Mouse (Mus musculus) lung, postnatal 0 days (tissue): ENCODE measurements around the gene Sipa1. TPM values are rescaled to one million over a fixed set of nuclear protein-coding genes. Genes with fewer than 3 reads are reported as not detected.

Experiments used
- ATAC-seq: fragments of 200-750 bp; cut with Nextera tagmentation; 2 replicates; pipeline ENCODE4 v1.8.0; 2017; ENCODE audit warnings: moderate library complexity
- DNase-seq: peaks from one replicate; pipeline ENCODE4 v3.0.0-alpha.2; 2016; ENCODE audit warnings: low spot score
- H3K27ac ChIP-seq: fragments of 300-500 bp; sonication (generic); 2 replicates; pipeline ENCODE4 v1.5.1; 2014; ENCODE audit warnings: antibody characterized with exemption, mild to moderate bottlenecking, low read length, mixed read lengths
- H3K27me3 ChIP-seq: fragments of 300-500 bp; sonication (generic); replicated peaks from 2 replicates; pipeline ENCODE4 v1.6.1; 2014; ENCODE audit warnings: low read length, mixed read lengths; ENCODE audit not compliant: insufficient read depth
- H3K36me3 ChIP-seq: fragments of 300-500 bp; sonication (generic); 2 replicates; pipeline ENCODE4 v1.6.1; 2014; ENCODE audit warnings: low read length, mixed read lengths; ENCODE audit not compliant: insufficient read depth
- H3K4me1 ChIP-seq: fragments of 300-500 bp; sonication (generic); 2 replicates; pipeline ENCODE4 v1.6.1; 2014; ENCODE audit warnings: antibody characterized with exemption, low read depth, low read length, mixed read lengths; ENCODE audit not compliant: insufficient read depth
- H3K4me2 ChIP-seq: fragments of 300-500 bp; sonication (generic); replicated peaks from 2 replicates; pipeline ENCODE4 v1.6.1; 2014; ENCODE audit warnings: low read depth, mild to moderate bottlenecking, low read length, moderate library complexity, mixed read lengths
- H3K4me3 ChIP-seq: fragments of 300-500 bp; sonication (generic); 2 replicates; pipeline ENCODE4 v1.5.1; 2014; ENCODE audit warnings: low read depth, low read length
- H3K9ac ChIP-seq: fragments of 300-500 bp; sonication (generic); replicated peaks from 2 replicates; pipeline ENCODE4 v1.6.1; 2014; ENCODE audit warnings: low read depth, mild to moderate bottlenecking
- H3K9me3 ChIP-seq: fragments of 300-500 bp; sonication (generic); 2 replicates; pipeline ENCODE4 v1.6.1; 2016; ENCODE audit warnings: low read length, mixed read lengths
- CTCF ChIP-seq: IDR thresholded peaks from 2 replicates; pipeline ENCODE4 v1.5.1; 2016; ENCODE audit warnings: antibody characterized with exemption, mild to moderate bottlenecking
- EP300 ChIP-seq: IDR thresholded peaks from 2 replicates; pipeline ENCODE4 v1.6.1; 2016; ENCODE audit warnings: antibody characterized with exemption, mild to moderate bottlenecking, control low read depth
- WGBS: fragments of 180-500 bp; shearing (Covaris S2); extraction: QIAGEN DNeasy Blood & Tissue Kit; methylation state at CpG from one replicate; pipeline ENCODE4 v1.1.7; 2014; 5-methylcytosine and 5-hydroxymethylcytosine counted together
- polyA plus RNA-seq: library from polyadenylated mRNA; unstranded; fragments of >200 nt; fragmentation: Nextera tagmentation; extraction: Ambion mirVana; gene quantifications from 2 replicates; pipeline ENCODE4 v1.2.1, GENCODE M21; 2015

Sipa1 gene
- polyA plus RNA-seq, 1 experiment from 2014 or later, result 32.6 TPM

DNA sequence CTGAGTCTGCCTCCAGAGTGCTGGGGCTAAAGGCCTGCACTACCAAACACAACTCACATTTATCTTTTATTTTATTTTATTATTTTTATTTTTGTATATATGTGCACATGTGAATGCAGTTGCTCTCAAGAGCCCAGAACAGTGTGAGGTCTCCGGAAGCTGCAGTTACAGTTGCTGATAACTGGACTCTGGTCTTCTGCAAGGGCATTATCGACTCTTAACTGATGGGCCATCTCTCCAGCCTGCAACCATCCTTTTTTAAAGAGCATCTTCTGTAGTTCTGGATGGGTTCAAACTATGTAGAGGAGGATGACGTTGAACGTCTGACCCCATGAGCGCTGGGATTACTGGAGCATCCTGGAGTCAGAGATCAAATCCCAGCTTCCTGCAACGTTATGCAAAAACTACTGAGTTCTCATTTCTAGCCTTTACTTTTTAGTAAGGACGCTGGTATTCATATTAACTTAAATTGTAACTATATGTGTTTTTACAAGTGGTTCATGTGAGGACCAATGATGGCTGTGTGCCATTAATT is 27.4 kb downstream of the Sipa1 start:
- WGBS, result 67% methylated on average over 7 of the region's 7 CpGs
- Histone ChIP-seq H3K9me3 (no peaks in the 10 kb centered on the region), H3K36me3 (peaks cover 7% of the 10 kb centered on the region; the same call in 1 of the 2 replicates), H3K27me3 (no peaks in the 10 kb centered on the region), H3K9ac (no peak overlapping the region), H3K27ac (peak overlapping the region; percentile 97), H3K4me1 (peaks cover 11% of the 10 kb centered on the region), H3K4me3 (no peak overlapping the region), H3K4me2 (0 out of 2 replicates have a peak overlapping the region, but pooled peaks have one; percentile 86)
- ATAC-seq (no peak), DNase-seq (no peak)
- TF ChIP-seq CTCF, result no peak
- no peak for TF ChIP-seq EP300

GRCm38 (mm10) chr19:5632120-5632519 is 31.4 kb downstream of the Sipa1 start:
- Histone ChIP-seq H3K27me3 (no peaks in the 10 kb centered on the region), H3K4me3 (no peak overlapping the region), H3K4me1 (peaks cover 5% of the 10 kb centered on the region), H3K27ac (no peak overlapping the region), H3K9me3 (no peaks in the 10 kb centered on the region), H3K4me2 (no peak overlapping the region), H3K9ac (no peak overlapping the region), H3K36me3 (no peaks in the 10 kb centered on the region)
- TF ChIP-seq EP300, result no peak
- no peak for TF ChIP-seq CTCF
- DNase-seq (no peak), ATAC-seq (no peak)
- WGBS, result 78% methylated on average over 9 of the region's 9 CpGs

DNA sequence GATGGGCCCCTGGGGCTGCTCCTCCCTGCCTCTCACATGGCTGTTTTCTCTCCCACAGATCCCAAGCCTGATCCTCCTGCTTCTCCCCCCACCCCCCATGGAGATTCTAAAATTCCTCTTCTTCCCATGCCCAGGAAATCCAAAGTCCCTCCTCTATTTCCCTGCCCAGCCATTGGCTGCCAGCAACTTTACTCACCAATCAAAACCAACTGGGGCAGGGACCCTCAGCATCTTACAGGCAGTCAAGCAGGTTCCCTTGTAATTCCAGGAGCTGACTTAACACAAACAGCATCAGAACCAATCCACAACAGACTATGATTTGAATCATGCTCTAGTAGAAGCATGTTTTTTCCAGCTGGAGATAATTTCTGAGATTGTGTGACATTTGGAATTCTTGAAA is 33.6 kb downstream of the Sipa1 start:
- no peak overlapping the region for H3K9ac ChIP-seq
- H3K36me3 ChIP-seq, result no peaks in the 10 kb centered on the region
- DNase-seq (no peak), ATAC-seq (no peak)
- H3K4me3 ChIP-seq, result no peak overlapping the region
- H3K27ac ChIP-seq, result no peak overlapping the region
- no peak for TF ChIP-seq EP300
- TF ChIP-seq CTCF, result no peak
- no peaks in the 10 kb centered on the region for H3K9me3 ChIP-seq
- H3K27me3 ChIP-seq, result no peaks in the 10 kb centered on the region
- H3K4me1 ChIP-seq, result no peaks in the 10 kb centered on the region
- no peak overlapping the region for H3K4me2 ChIP-seq

DNA sequence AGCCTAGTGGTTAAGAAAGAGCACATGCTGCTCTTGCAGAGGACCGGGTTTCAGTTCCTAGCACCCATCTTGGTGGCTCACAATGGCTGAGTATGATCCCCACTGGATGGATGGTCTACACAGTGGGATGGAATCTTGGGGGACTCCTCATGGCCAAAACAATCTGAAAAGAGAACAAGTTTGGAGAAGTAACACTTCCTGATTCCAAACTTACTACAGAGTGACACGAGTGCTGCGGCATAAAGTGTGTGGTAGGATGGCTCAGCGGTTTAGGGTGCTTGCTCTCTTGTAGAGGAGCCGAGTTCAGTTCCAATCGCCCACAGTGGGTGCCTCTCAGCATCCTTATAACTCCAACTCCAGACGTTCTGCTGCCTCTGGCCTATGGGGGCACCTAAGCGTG is 38.2 kb downstream of the Sipa1 start:
- no peaks in the 10 kb centered on the region for H3K4me1 ChIP-seq
- DNase-seq (no peak), ATAC-seq (no peak)
- WGBS, result 82% methylated on average over 8 of the region's 8 CpGs
- no peak overlapping the region for H3K9ac ChIP-seq
- H3K4me3 ChIP-seq, result no peak overlapping the region
- no peak overlapping the region for H3K4me2 ChIP-seq
- no peaks in the 10 kb centered on the region for H3K36me3 ChIP-seq
- H3K27me3 ChIP-seq, result no peaks in the 10 kb centered on the region
- H3K9me3 ChIP-seq, result no peaks in the 10 kb centered on the region
- H3K27ac ChIP-seq, result no peak overlapping the region
- TF ChIP-seq EP300 (no peak), CTCF (no peak)

GRCm38 (mm10) chr19:5621884-5622283 is 41.6 kb downstream of the Sipa1 start:
- H3K9me3 ChIP-seq, result no peaks in the 10 kb centered on the region
- no peaks in the 10 kb centered on the region for H3K27me3 ChIP-seq
- H3K4me3 ChIP-seq, result no peak overlapping the region
- WGBS, result 56% methylated on average over 5 of the region's 5 CpGs
- H3K36me3 ChIP-seq, result no peaks in the 10 kb centered on the region
- no peak for DNase-seq
- H3K4me2 ChIP-seq, result no peak overlapping the region
- TF ChIP-seq EP300, result no peak
- TF ChIP-seq CTCF, result no peak
- ATAC-seq, result no peak
- no peak overlapping the region for H3K27ac ChIP-seq
- no peak overlapping the region for H3K9ac ChIP-seq
- H3K4me1 ChIP-seq, result no peaks in the 10 kb centered on the region

DNA sequence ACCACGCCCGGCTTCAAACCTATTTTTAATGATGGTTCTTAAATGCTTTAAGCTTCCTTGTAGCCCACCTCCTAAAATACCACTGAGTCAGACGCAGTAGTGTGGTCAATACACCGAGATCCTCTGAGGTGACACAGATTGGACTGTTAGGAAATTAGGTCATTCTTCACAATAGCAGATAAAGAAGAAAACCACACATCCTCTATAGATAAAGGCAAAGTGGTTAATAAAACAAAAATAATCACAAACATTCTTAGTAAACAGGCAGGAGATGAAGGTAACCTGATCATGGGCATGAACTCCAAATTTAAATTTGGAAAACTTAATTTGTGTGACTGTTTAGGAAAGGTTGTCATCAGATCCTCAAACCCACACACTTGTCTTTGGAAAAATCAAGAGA is 43.5 kb downstream of the Sipa1 start:
- no peak for ATAC-seq

GRCm38 (mm10) chr19:5614953-5615352 is 48.6 kb downstream of the Sipa1 start:
- WGBS, result 29% methylated on average over 2 of the region's 2 CpGs
- Histone ChIP-seq H3K36me3 (no peaks in the 10 kb centered on the region), H3K27ac (peak overlapping the region; percentile 62; the same call in 1 of the 2 replicates)

More for the DNA sequence above, 43.5 kb downstream of the Sipa1 start:
- Histone ChIP-seq H3K4me3 (no peak overlapping the region), H3K27me3 (no peaks in the 10 kb centered on the region), H3K9me3 (no peaks in the 10 kb centered on the region), H3K4me1 (peaks cover 9% of the 10 kb centered on the region; the same call in 1 of the 2 replicates), H3K9ac (no peak overlapping the region), H3K36me3 (no peaks in the 10 kb centered on the region), H3K4me2 (no peak overlapping the region), H3K27ac (no peak overlapping the region)
- no peak for DNase-seq
- WGBS, result 80% methylated on average over 4 of the region's 4 CpGs
- TF ChIP-seq EP300, result no peak
- TF ChIP-seq CTCF, result no peak

More at GRCm38 (mm10) chr19:5614953-5615352, 48.6 kb downstream of the Sipa1 start:
- Histone ChIP-seq H3K4me1 (peaks cover 9% of the 10 kb centered on the region; the same call in 1 of the 2 replicates), H3K27me3 (no peaks in the 10 kb centered on the region), H3K9me3 (no peaks in the 10 kb centered on the region), H3K4me2 (no peak overlapping the region), H3K4me3 (no peak overlapping the region), H3K9ac (no peak overlapping the region)
- DNase-seq, result peak; percentile 92
- TF ChIP-seq EP300 (peak; percentile 87), CTCF (no peak)
- peak; percentile 78 for ATAC-seq
